Comparison of ENCODE assay signal across 10 mouse cellular contexts in the genomic region with DNA sequence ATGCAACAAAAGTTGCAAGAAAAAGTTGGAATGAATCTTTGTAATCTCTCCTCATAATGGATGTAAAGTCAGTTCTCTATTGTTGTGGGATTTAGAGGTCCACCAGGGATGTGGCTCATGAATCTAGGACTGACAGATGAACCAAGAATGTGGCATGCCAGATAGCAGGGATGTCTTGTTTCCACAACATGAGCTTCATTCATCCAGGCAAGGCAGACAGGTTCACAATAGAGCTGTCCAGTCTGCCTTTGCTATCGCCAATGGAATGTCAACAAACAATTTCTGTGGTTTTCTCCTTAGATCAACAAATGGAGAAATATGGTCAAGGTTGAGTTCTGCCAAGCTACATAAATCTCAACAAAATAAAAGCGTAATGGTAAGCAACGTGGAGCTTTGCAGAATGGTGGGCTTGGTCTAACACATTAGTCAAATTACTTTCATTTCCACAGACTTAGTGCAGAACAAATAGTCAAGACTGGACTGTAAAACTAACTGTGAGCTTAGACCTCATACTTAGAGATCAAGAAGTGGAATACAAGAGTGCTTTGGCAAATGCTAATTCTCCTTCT.
"Had no signal": no experiment of that assay in that cellular context is flagged by ENCODE, and none has a peak within 500 bp of the region (broad histone marks: within the 10 kb centered on the region; RNA-seq: fewer than 3 reads in every experiment).

No protein-coding gene starts in this region.

- H3K36me3 ChIP-seq: limb, embryonic 15.5 days; liver, embryonic 12.5 days; midbrain, embryonic 12.5 days had no signal

- H3K4me3 ChIP-seq: left cerebral cortex, adult 2 months; limb, embryonic 15.5 days; liver, embryonic 12.5 days; midbrain, embryonic 12.5 days had no signal

- H3K4me1 ChIP-seq: limb, embryonic 15.5 days; liver, embryonic 12.5 days; midbrain, embryonic 12.5 days had no signal

- H3K27ac ChIP-seq: left cerebral cortex, adult 2 months; limb, embryonic 15.5 days; liver, embryonic 12.5 days; midbrain, embryonic 12.5 days; stomach, postnatal 0 days had no signal

- DNase-seq: lung, embryonic 14.5 days; lung, postnatal 10 days; lung, postnatal 4 days; thymus, postnatal 4 days had no signal

- H3K9me3 ChIP-seq: limb, embryonic 15.5 days; liver, embryonic 12.5 days; midbrain, embryonic 12.5 days had no signal

- ATAC-seq: intestine, embryonic 16.5 days; liver, embryonic 12.5 days had no signal

- H3K27me3 ChIP-seq: limb, embryonic 15.5 days; liver, embryonic 12.5 days; midbrain, embryonic 12.5 days had no signal

- H3K4me2 ChIP-seq: limb, embryonic 15.5 days; liver, embryonic 12.5 days; lung, embryonic 14.5 days; midbrain, embryonic 12.5 days had no signal

- H3K9ac ChIP-seq: limb, embryonic 15.5 days; liver, embryonic 12.5 days; lung, embryonic 14.5 days; midbrain, embryonic 12.5 days had no signal
